Mouse (Mus musculus) olfactory bulb, adult 2 months (tissue): ENCODE measurements around the gene Txnl4b. TPM values are rescaled to one million over a fixed set of nuclear protein-coding genes. Genes with fewer than 3 reads are reported as not detected.

ENCODE experiments used
- H3K27ac ChIP-seq: fragments of 200-500 bp; 2 replicates; pipeline ENCODE4 v1.5.1; 2012; ENCODE audit warnings: low read depth, low read length; ENCODE audit not compliant: insufficient read depth
- H3K4me1 ChIP-seq: fragments of 200-500 bp; 2 replicates; pipeline ENCODE4 v1.6.1; 2012; ENCODE audit warnings: low read length; ENCODE audit not compliant: control insufficient read depth, insufficient read depth
- H3K4me3 ChIP-seq: fragments of 200-500 bp; 2 replicates; pipeline ENCODE4 v1.5.1; 2012; ENCODE audit warnings: mild to moderate bottlenecking, low read depth, low read length, moderate library complexity; ENCODE audit not compliant: insufficient read depth
- CTCF ChIP-seq: fragments of 200-500 bp; IDR thresholded peaks from 2 replicates; pipeline ENCODE4 v1.5.1; 2012; ENCODE audit warnings: low read depth, mild to moderate bottlenecking, low read length, moderate library complexity; ENCODE audit not compliant: insufficient read depth
- POLR2A ChIP-seq: fragments of 200-500 bp; IDR thresholded peaks from 2 replicates; pipeline ENCODE4 v1.6.1; 2012; ENCODE audit warnings: mild to moderate bottlenecking, low read depth, low read length, moderate library complexity; ENCODE audit not compliant: insufficient read depth
- WGBS: fragments of 180-500 bp; shearing (Covaris S2); methylation state at CpG from one replicate; pipeline ENCODE4 v1.1.7; 2018; 5-methylcytosine and 5-hydroxymethylcytosine counted together
- polyA plus RNA-seq: library from polyadenylated mRNA; stranded (reverse); fragments of >200 nt; gene quantifications from 2 replicates; pipeline ENCODE4 v1.2.4, GENCODE M21; 2012; ENCODE audit warnings: low replicate concordance; ENCODE audit not compliant: missing spikeins, insufficient read depth, insufficient read length

Txnl4b gene
- polyA plus RNA-seq, 1 experiment: not detected

DNA sequence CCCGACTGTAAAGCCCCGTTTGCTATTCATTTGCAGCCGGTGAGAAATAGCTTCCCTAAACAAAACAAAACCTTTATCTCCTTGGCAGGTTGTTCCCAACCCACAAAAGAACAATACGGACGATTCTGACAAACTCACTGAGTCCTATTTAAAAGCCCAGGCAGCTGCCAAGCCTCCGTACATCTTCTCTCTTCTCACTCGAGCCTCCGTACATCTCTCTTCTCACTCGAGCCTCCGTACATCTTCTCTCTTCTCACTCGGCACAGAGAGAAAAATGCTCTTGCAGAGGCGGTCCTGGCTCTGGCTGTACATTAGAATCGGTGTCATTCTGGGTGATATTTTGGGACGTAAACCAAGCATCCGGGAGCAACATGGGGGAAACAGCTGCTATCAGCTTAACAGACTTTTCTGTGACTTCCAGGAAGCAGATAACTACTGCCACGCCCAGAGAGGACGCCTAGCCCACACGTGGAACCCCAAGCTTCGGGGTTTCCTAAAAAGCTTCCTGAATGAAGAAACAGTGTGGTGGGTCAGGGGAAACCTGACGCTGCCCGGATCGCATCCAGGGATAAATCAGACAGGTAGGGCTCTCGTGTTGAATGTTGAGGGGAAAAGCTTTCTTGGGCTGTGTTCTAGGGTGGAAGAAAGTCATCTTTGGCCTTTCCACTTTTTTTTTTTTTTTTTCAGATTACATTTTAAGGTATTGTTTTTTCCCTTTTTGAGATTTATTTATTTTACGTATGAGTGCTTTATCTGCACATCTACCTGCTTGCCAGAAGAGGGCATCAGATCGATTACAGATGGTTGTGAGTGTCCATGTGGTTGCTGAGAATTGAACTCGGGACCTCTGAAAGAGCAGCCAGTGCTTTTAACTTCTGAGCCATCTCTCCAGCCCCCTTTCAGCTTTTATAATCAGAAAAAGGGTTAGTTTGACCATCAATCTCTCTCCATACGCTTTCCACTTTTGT lies 48.8 kb downstream of the Txnl4b start, which contains the start of gene Pkd1l3:
Gene Pkd1l3 (plus strand): TSS at position 275 of the 968 bp plus-strand sequence.
- no peak for TF ChIP-seq CTCF
- TF ChIP-seq POLR2A: no peak
- H3K4me3 ChIP-seq: peak within 1 kb of the TSS; percentile 4

DNA sequence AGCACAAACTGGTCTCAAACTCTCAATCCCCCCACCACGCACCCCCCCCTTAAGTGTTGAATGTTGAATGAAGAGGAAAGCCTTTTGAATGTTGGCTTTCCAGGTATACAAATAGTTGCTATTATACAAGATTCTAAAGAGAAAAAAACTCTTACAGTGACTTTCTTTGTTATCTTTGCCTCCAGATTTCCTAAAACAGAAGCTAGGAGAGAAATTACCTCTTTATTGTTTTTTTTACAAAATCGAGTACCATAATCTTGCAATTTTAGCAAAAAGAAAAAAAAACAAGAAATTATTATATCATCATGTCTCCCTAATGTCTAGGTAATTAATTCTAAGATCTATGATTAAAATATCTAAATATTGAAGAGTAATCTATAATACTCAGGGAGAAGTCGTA lies 49.9 kb downstream of the Txnl4b start:
- H3K4me1 ChIP-seq: no peaks in the 10 kb centered on the region
- H3K4me3 ChIP-seq: no peak overlapping the region
- H3K27ac ChIP-seq: no peak overlapping the region
- WGBS: 86% methylated on average over 3 of the region's 3 CpGs
- TF ChIP-seq CTCF (no peak), POLR2A (no peak)

More for the DNA sequence above, 48.8 kb downstream of the Txnl4b start, which contains the start of gene Pkd1l3:
- Histone ChIP-seq H3K4me1 (no peaks in the 10 kb centered on the region), H3K27ac (no peak within 1 kb of the TSS)
- 49% methylated on average over 27 of the region's 27 CpGs for WGBS

Other genes with a start within 250 kb of the Txnl4b start
- not detected in 2 replicates for gene Pmfbp1, start 71.9 kb upstream of the Txnl4b start, polyA plus RNA-seq
- 90.7 TPM in 1 of 2 replicates, not detected in the other for gene Dhx38, start within 50 bp of the Txnl4b start, polyA plus RNA-seq
- not detected in 2 replicates for gene Hp, start 13.3 kb downstream of the Txnl4b start, polyA plus RNA-seq
- gene Dhodh, start 42.8 kb downstream of the Txnl4b start, polyA plus RNA-seq: not detected in 2 replicates
- gene Pkd1l3, start 48.6 kb downstream of the Txnl4b start, polyA plus RNA-seq: not detected in 2 replicates
- 88.0 TPM in 1 of 2 replicates, not detected in the other for gene Ist1, start 127.4 kb downstream of the Txnl4b start, polyA plus RNA-seq
- not detected in 2 replicates for gene Zfp821, start 139.7 kb downstream of the Txnl4b start, polyA plus RNA-seq
- gene Atxn1l, start 171.8 kb downstream of the Txnl4b start, polyA plus RNA-seq: not detected in 2 replicates
- not detected in 2 replicates for gene Ap1g1, start 212.7 kb downstream of the Txnl4b start, polyA plus RNA-seq